Mouse (Mus musculus): ENCODE data around the gene Cadm1.
A peak's percentile ranks its signal among the peaks of the same experiment; 100 is the strongest.

The Cadm1 gene

GRCm38 (mm10) chr9:47529602-47530450 lies at the start of gene Cadm1:
Gene Cadm1, plus strand, starts transcription at chr9:47530173.
- DNase-seq, result peak; percentile 97

- no peak for DNase-seq
Measured at GRCm38 (mm10) chr9:47484506-47484905, 45.5 kb upstream of the Cadm1 start.

GRCm38 (mm10) chr9:47485186-47485585 lies 44.8 kb upstream of the Cadm1 start:
- DNase-seq, result no peak

- no peak for DNase-seq
Measured at GRCm38 (mm10) chr9:47499761-47500160, 30.2 kb upstream of the Cadm1 start.

- DNase-seq, result no peak
Measured at GRCm38 (mm10) chr9:47505956-47506355, 24.0 kb upstream of the Cadm1 start.

- no peak for DNase-seq
Measured at GRCm38 (mm10) chr9:47506876-47507275, 23.1 kb upstream of the Cadm1 start.

GRCm38 (mm10) chr9:47508109-47508508 lies 21.9 kb upstream of the Cadm1 start:
- no peak for DNase-seq

- DNase-seq, result no peak
Measured at GRCm38 (mm10) chr9:47512521-47512920, 17.5 kb upstream of the Cadm1 start.

GRCm38 (mm10) chr9:47514318-47514717 lies 15.7 kb upstream of the Cadm1 start:
- DNase-seq, result no peak

- DNase-seq, result no peak
Measured at GRCm38 (mm10) chr9:47516238-47516637, 13.7 kb upstream of the Cadm1 start.

GRCm38 (mm10) chr9:47527290-47527689 lies 2.7 kb upstream of the Cadm1 start:
- no peak for DNase-seq

- DNase-seq, result no peak
Measured at GRCm38 (mm10) chr9:47527741-47528140, 2.2 kb upstream of the Cadm1 start.

GRCm38 (mm10) chr9:47529182-47529581 lies 791 bp upstream of the Cadm1 start:
- DNase-seq, result peak; percentile 15

GRCm38 (mm10) chr9:47530544-47530921 lies 560 bp downstream of the Cadm1 start:
- DNase-seq, result no peak

- DNase-seq, result peak; percentile 74
Measured at GRCm38 (mm10) chr9:47530922-47531850, 1.2 kb downstream of the Cadm1 start.

- DNase-seq, result no peak
Measured at GRCm38 (mm10) chr9:47532215-47532865, 2.4 kb downstream of the Cadm1 start.

- DNase-seq, result no peak
Measured at GRCm38 (mm10) chr9:47533461-47533860, 3.5 kb downstream of the Cadm1 start.

GRCm38 (mm10) chr9:47534573-47535475 lies 4.9 kb downstream of the Cadm1 start:
- no peak for DNase-seq

- no peak for DNase-seq
Measured at GRCm38 (mm10) chr9:47545245-47545644, 15.3 kb downstream of the Cadm1 start.

- DNase-seq, result no peak
Measured at GRCm38 (mm10) chr9:47545667-47546066, 15.7 kb downstream of the Cadm1 start.

GRCm38 (mm10) chr9:47548402-47548801 lies 18.4 kb downstream of the Cadm1 start:
- DNase-seq, result no peak

GRCm38 (mm10) chr9:47548916-47549315 lies 18.9 kb downstream of the Cadm1 start:
- DNase-seq, result no peak

Measured in kidney, adult 9 months (tissue).